Mouse (Mus musculus) midbrain, postnatal 0 days (tissue): ENCODE results near the gene Csk. TPM values are rescaled to one million over a fixed set of nuclear protein-coding genes. Genes with fewer than 3 reads are reported as not detected.

Experiments
- ATAC-seq: fragments of 200-750 bp; cut with Nextera tagmentation; 2 replicates; pipeline ENCODE4 v1.8.0; 2017; ENCODE audit warnings: moderate number of reproducible peaks, mild to moderate bottlenecking, moderate TSS enrichment, moderate library complexity; ENCODE audit not compliant: low FRiP score
- DNase-seq: peaks from one replicate; pipeline ENCODE4 v3.0.0-alpha.2; 2015; ENCODE audit warnings: low spot score
- H3K27ac ChIP-seq: fragments of 300-500 bp; sonication (generic); 2 replicates; pipeline ENCODE4 v1.5.1; 2014; ENCODE audit warnings: low read depth, mild to moderate bottlenecking, low read length, mixed read lengths
- H3K27me3 ChIP-seq: fragments of 300-500 bp; sonication (generic); 2 replicates; pipeline ENCODE4 v1.6.1; 2014; ENCODE audit warnings: low read length, control low read depth, mixed read lengths; ENCODE audit not compliant: insufficient read depth
- H3K36me3 ChIP-seq: fragments of 300-500 bp; sonication (generic); 2 replicates; pipeline ENCODE4 v1.6.1; 2014; ENCODE audit warnings: low read length, control low read depth, mixed read lengths; ENCODE audit not compliant: insufficient read depth
- H3K4me1 ChIP-seq: fragments of 300-500 bp; sonication (generic); 2 replicates; pipeline ENCODE4 v1.6.1; 2014; ENCODE audit warnings: mild to moderate bottlenecking, control low read depth, antibody characterized with exemption, low read length, mixed read lengths; ENCODE audit not compliant: insufficient read depth
- H3K4me2 ChIP-seq: fragments of 300-500 bp; sonication (generic); 2 replicates; pipeline ENCODE4 v1.6.1; 2014; ENCODE audit warnings: low read depth, mild to moderate bottlenecking, low read length, mixed read lengths; ENCODE audit not compliant: poor library complexity, severe bottlenecking
- H3K4me3 ChIP-seq: fragments of 300-500 bp; sonication (generic); 2 replicates; pipeline ENCODE4 v1.5.1; 2014; ENCODE audit warnings: low read depth, mild to moderate bottlenecking, low read length, moderate library complexity
- H3K9ac ChIP-seq: fragments of 300-500 bp; sonication (generic); replicated peaks from 2 replicates; pipeline ENCODE4 v1.6.1; 2014; ENCODE audit warnings: mild to moderate bottlenecking, low read length, moderate library complexity, mixed read lengths; ENCODE audit not compliant: poor library complexity, severe bottlenecking
- H3K9me3 ChIP-seq: fragments of 300-500 bp; sonication (generic); 2 replicates; pipeline ENCODE4 v1.6.1; 2016; ENCODE audit warnings: low read length, control low read depth
- CTCF ChIP-seq: IDR thresholded peaks from 2 replicates; pipeline ENCODE4 v1.5.1; 2016; ENCODE audit warnings: antibody characterized with exemption, mild to moderate bottlenecking
- WGBS: fragments of 180-500 bp; shearing (Covaris S2); extraction: QIAGEN DNeasy Blood & Tissue Kit; methylation state at CpG from one replicate; pipeline ENCODE4 v1.1.7; 2014; 5-methylcytosine and 5-hydroxymethylcytosine counted together
- polyA plus RNA-seq: library from polyadenylated mRNA; unstranded; fragments of >200 nt; fragmentation: Nextera tagmentation; extraction: Ambion mirVana; gene quantifications from 2 replicates; pipeline ENCODE4 v1.2.1, GENCODE M21; 2015
- total RNA-seq: library from RNA; depleted of rRNA; stranded (reverse); fragments of >200 nt; gene quantifications from 2 replicates; pipeline ENCODE4 v1.2.3, GENCODE M21; 2014

Gene Csk
- total and polyA plus RNA-seq, 2 experiments from 2014 or later = 45.5 to 152 TPM

DNA sequence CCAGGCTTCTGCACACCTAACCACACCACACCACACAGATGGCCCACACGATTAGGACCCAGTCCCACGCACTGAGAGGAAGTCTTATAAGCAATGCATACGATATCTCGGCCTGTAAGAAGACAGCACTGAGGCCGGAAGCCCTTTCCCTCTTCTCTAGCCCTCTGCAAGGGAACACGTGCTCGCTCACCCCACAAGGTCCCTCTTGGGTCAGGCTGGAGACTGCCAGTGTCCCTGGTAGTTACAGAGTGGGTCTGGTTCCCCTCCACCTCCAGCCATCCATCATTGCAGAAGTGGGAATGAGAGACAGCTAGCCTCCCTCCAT lies 9.6 kb downstream of the Csk start:
- 57% methylated on average over 7 of the region's 7 CpGs for WGBS

DNA sequence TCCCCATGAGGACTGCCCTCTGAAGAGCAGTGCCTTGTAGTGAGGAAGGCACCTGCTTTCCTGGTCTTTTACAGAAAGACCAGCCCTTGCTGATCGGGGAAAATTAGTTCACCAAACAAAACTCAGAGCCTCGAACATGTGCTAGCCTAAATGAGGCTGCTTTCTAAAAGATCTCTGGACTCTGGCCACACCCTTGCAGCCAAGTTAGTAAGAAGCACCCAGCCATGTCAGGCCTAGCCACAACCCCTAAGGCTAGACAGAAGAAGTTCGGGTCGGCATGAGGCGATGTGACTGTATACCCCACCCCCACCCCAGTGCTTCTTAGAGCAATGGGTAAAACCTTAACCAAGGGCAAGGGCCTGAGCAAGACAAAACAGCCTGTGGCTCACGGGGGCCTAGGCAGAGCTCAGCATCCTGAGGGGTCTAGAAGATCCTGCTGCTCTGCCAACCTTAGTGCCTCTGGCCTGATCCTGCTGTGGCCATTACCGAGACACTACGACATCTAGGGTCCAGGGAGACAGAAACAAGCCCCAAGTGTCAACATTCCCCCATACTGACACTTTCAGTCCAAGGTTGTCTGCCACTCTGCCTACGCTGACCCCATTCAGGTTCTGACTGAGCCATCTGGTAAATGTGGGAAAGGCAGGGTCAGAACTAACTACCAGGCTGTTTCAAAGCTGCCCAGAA lies 10.1 kb downstream of the Csk start:
- Histone ChIP-seq H3K9ac (peak overlapping the region; percentile 100), H3K4me3 (peak overlapping the region; percentile 93), H3K4me1 (peaks cover 40% of the 10 kb centered on the region), H3K27me3 (no peaks in the 10 kb centered on the region), H3K4me2 (peak overlapping the region; percentile 74), H3K27ac (no peak overlapping the region), H3K9me3 (no peaks in the 10 kb centered on the region), H3K36me3 (peaks cover 11% of the 10 kb centered on the region; the same call in 1 of the 2 replicates)
- WGBS = 68% methylated on average over 9 of the region's 9 CpGs
- no peak for TF ChIP-seq CTCF
- ATAC-seq = no peak
- DNase-seq = no peak

More for the DNA sequence above, 9.6 kb downstream of the Csk start:
- Histone ChIP-seq H3K9ac (peak overlapping the region; percentile 100), H3K27ac (no peak overlapping the region), H3K36me3 (peaks cover 11% of the 10 kb centered on the region; the same call in 1 of the 2 replicates), H3K9me3 (no peaks in the 10 kb centered on the region), H3K27me3 (no peaks in the 10 kb centered on the region), H3K4me2 (peak overlapping the region; percentile 74), H3K4me3 (peak overlapping the region; percentile 93), H3K4me1 (peaks cover 37% of the 10 kb centered on the region)
- DNase-seq (no peak), ATAC-seq (no peak)
- no peak for TF ChIP-seq CTCF

DNA sequence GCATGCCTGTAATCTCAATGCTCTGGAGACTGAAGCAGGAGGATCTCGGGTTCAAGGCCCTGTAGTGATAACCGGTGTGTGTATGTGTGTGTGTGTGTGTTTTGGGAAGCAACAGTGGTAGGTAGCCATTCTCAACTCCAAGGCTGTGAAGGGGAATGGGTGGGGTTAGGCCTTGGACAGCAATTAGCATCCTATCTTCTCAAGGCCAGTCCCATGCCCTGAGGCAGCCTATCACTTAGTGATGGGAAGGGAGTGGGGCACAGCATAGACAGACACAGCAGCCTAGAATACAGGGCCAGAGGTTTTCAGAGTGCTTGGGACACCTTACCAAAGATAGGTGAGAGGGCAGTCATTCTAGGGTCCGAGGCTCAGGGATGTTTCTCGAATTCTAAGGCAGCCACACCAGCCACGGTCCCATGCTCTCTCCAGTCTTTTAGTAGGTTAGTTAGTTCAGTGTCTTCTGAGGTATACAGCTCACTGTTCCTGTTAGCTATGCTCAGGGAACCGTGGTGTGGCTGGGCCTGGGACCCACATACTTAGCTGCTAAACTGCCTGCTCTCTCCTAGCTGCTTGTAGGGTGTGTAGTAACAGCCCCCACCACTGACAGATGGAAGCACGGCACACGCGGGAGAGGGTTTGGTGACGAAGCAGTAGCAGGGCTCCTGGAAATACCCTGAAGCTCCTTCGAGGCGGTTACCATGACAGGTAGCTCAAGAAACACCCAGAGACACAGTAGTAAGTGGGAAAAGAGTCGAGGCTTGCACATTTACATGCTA lies 11.5 kb downstream of the Csk start:
- 84% methylated on average over 13 of the region's 13 CpGs for WGBS
- no peak for ATAC-seq
- Histone ChIP-seq H3K9me3 (no peaks in the 10 kb centered on the region), H3K27ac (no peak overlapping the region), H3K4me2 (0 out of 2 replicates have a peak overlapping the region, but pooled peaks have one; percentile 74), H3K4me3 (no peak overlapping the region), H3K36me3 (peaks cover 11% of the 10 kb centered on the region; the same call in 1 of the 2 replicates), H3K4me1 (peaks cover 40% of the 10 kb centered on the region), H3K27me3 (no peaks in the 10 kb centered on the region), H3K9ac (no peak overlapping the region)
- TF ChIP-seq CTCF = no peak
- DNase-seq = no peak

DNA sequence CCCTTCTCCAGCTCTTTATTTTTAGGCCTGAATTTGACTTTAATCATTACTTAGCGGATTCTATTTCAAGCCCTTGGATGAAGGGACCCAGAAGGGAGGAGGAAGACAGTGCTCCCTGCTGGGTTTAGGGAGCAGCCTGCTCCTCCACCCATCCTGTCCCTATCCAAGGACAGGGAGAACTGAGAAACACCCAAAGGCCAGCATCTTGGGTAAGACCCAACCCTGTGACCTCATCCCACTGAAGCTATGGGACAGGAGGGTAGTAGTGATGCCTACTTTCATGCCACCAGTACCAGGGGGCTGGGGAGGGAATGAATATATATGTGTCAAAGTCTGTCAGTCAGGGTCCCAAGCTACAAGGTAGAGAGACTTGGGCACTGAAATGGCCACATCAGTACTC lies 12.4 kb downstream of the Csk start:
- no peak for DNase-seq
- Histone ChIP-seq H3K4me3 (no peak overlapping the region), H3K4me1 (peaks cover 40% of the 10 kb centered on the region), H3K9me3 (no peaks in the 10 kb centered on the region), H3K4me2 (0 out of 2 replicates have a peak overlapping the region, but pooled peaks have one; percentile 37), H3K27me3 (no peaks in the 10 kb centered on the region), H3K36me3 (peaks cover 11% of the 10 kb centered on the region; the same call in 1 of the 2 replicates), H3K27ac (no peak overlapping the region), H3K9ac (no peak overlapping the region)
- no peak for ATAC-seq
- no peak for TF ChIP-seq CTCF
- WGBS = 82% methylated on average over 1 of the region's 1 CpGs

DNA sequence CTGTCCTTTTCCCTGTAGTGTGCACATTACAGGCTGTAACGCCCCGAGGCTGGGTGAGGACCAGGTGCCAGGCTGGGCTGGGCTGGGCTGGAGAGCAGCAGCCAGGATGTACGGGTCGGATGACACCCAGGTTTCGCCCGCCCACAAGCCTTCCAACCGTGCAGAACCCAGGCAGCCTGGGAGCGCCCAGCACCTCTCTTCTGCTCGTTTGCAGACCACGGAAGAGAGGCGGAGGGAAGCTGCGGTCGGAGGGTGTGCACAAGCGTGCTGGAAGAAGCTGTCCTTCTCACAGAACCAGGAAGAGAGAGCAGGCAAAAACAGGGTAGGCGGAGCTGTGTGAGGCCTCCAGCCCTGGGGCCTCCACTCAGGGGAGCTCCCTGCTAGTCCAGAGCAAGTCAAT lies 13.0 kb downstream of the Csk start:
- Histone ChIP-seq H3K4me3 (no peak overlapping the region), H3K9me3 (no peaks in the 10 kb centered on the region), H3K4me1 (peaks cover 40% of the 10 kb centered on the region), H3K9ac (peak overlapping the region; percentile 36; the same call in 1 of the 2 replicates), H3K36me3 (peaks cover 11% of the 10 kb centered on the region; the same call in 1 of the 2 replicates), H3K27ac (peak overlapping the region; percentile 51; the same call in 1 of the 2 replicates), H3K27me3 (no peaks in the 10 kb centered on the region), H3K4me2 (peak overlapping the region; percentile 37)
- DNase-seq = no peak
- whole genome bisulfite sequencing = 35% methylated on average over 15 of the region's 15 CpGs
- ATAC-seq = no peak
- no peak for TF ChIP-seq CTCF
